Mouse (Mus musculus) erythroblast, embryonic 14.5 days (primary cell): ENCODE results near the gene Adamtsl1.

Experiments
- GATA1 ChIP-seq: IDR thresholded peaks from 2 replicates; pipeline ENCODE4 v1.6.1; 2012; ENCODE audit warnings: low read length, inconsistent platforms, mixed read lengths
- TAL1 ChIP-seq: IDR thresholded peaks from 3 replicates; pipeline ENCODE4 v1.6.1; 2012; ENCODE audit warnings: low read length, inconsistent platforms, mixed read lengths

GRCm38 (mm10) chr4:86227096-86227495 lies 713.1 kb downstream of the Adamtsl1 start:
- TF ChIP-seq GATA1 (no peak), TAL1 (no peak)
